Mouse (Mus musculus): ENCODE data around the gene Hipk3. TPM values are rescaled to one million over a fixed set of nuclear protein-coding genes. Genes with fewer than 3 reads are reported as not detected.

Gene Hipk3
- total RNA-seq, 2 experiments from 2014 or later: 14.1 to 23.4 TPM

- ATAC-seq (replicated peaks; ENCODE audit: low FRiP score, poor library complexity, severe bottlenecking): no peak
Observed at GRCm38 (mm10) chr2:104477398-104478015, 16.7 kb downstream of the Hipk3 start.

- ATAC-seq (replicated peaks; ENCODE audit: low FRiP score, poor library complexity, severe bottlenecking): no peak
Observed at GRCm38 (mm10) chr2:104472056-104472455, 22.2 kb downstream of the Hipk3 start.

- no peak for ATAC-seq (replicated peaks; ENCODE audit: low FRiP score, poor library complexity, severe bottlenecking)
Observed at GRCm38 (mm10) chr2:104471161-104471560, 23.1 kb downstream of the Hipk3 start.

GRCm38 (mm10) chr2:104470536-104470935 is 23.7 kb downstream of the Hipk3 start:
- ATAC-seq (replicated peaks; ENCODE audit: low FRiP score, poor library complexity, severe bottlenecking): no peak

GRCm38 (mm10) chr2:104468419-104468818 is 25.8 kb downstream of the Hipk3 start:
- no peak for ATAC-seq (replicated peaks; ENCODE audit: low FRiP score, poor library complexity, severe bottlenecking)

GRCm38 (mm10) chr2:104466908-104467616 is 27.2 kb downstream of the Hipk3 start:
- no peak for ATAC-seq (replicated peaks; ENCODE audit: low FRiP score, poor library complexity, severe bottlenecking)

- ATAC-seq (replicated peaks; ENCODE audit: low FRiP score, poor library complexity, severe bottlenecking): no peak
Observed at GRCm38 (mm10) chr2:104465639-104466430, 28.4 kb downstream of the Hipk3 start.

- ATAC-seq (replicated peaks; ENCODE audit: low FRiP score, poor library complexity, severe bottlenecking): no peak
Observed at GRCm38 (mm10) chr2:104460021-104460420, 34.2 kb downstream of the Hipk3 start.

- ATAC-seq (replicated peaks; ENCODE audit: low FRiP score, poor library complexity, severe bottlenecking): no peak
Observed at GRCm38 (mm10) chr2:104458569-104459332, 35.5 kb downstream of the Hipk3 start.

- no peak for ATAC-seq (replicated peaks; ENCODE audit: low FRiP score, poor library complexity, severe bottlenecking)
Observed at GRCm38 (mm10) chr2:104457106-104457505, 37.1 kb downstream of the Hipk3 start.

- ATAC-seq (replicated peaks; ENCODE audit: low FRiP score, poor library complexity, severe bottlenecking): no peak
Observed at GRCm38 (mm10) chr2:104450685-104451084, 43.6 kb downstream of the Hipk3 start.

- ATAC-seq (replicated peaks; ENCODE audit: low FRiP score, poor library complexity, severe bottlenecking): no peak
Observed at GRCm38 (mm10) chr2:104449191-104449590, 45.1 kb downstream of the Hipk3 start.

- no peak for ATAC-seq (replicated peaks; ENCODE audit: low FRiP score, poor library complexity, severe bottlenecking)
Observed at GRCm38 (mm10) chr2:104448201-104448600, 46.0 kb downstream of the Hipk3 start.

- no peak for ATAC-seq (replicated peaks; ENCODE audit: low FRiP score, poor library complexity, severe bottlenecking)
Observed at GRCm38 (mm10) chr2:104446016-104446415, 48.2 kb downstream of the Hipk3 start.

GRCm38 (mm10) chr2:104444776-104445175 is 49.5 kb downstream of the Hipk3 start:
- peak; percentile 55; the same call in 1 of the 2 replicates for ATAC-seq (replicated peaks; ENCODE audit: low FRiP score, poor library complexity, severe bottlenecking)

GRCm38 (mm10) chr2:104442341-104442740 is 51.9 kb downstream of the Hipk3 start:
- no peak for ATAC-seq (replicated peaks; ENCODE audit: low FRiP score, poor library complexity, severe bottlenecking)

GRCm38 (mm10) chr2:104436226-104436625 is 58.0 kb downstream of the Hipk3 start:
- ATAC-seq (replicated peaks; ENCODE audit: low FRiP score, poor library complexity, severe bottlenecking): no peak

GRCm38 (mm10) chr2:104431067-104431466 is 63.2 kb downstream of the Hipk3 start:
- ATAC-seq (replicated peaks; ENCODE audit: low FRiP score, poor library complexity, severe bottlenecking): no peak

- ATAC-seq (replicated peaks; ENCODE audit: low FRiP score, poor library complexity, severe bottlenecking): no peak
Observed at GRCm38 (mm10) chr2:104430566-104430965, 63.7 kb downstream of the Hipk3 start.

- ATAC-seq (replicated peaks; ENCODE audit: low FRiP score, poor library complexity, severe bottlenecking): no peak
Observed at GRCm38 (mm10) chr2:104426112-104426511, 68.1 kb downstream of the Hipk3 start.

All from erythroblast, adult 5-6 weeks (primary cell).